Mouse (Mus musculus) megakaryocyte, embryonic 14.5 days (primary cell): ENCODE results near the gene Rnf169.

Experiments
- FLI1 ChIP-seq: IDR thresholded peaks from 2 replicates; pipeline ENCODE4 v1.6.1; 2012; ENCODE audit warnings: low read length, inconsistent platforms, mixed read lengths
- GATA1 ChIP-seq: IDR thresholded peaks from 3 replicates; pipeline ENCODE4 v1.6.1; 2012; ENCODE audit warnings: mixed read lengths, low read length, inconsistent platforms, borderline replicate concordance

DNA sequence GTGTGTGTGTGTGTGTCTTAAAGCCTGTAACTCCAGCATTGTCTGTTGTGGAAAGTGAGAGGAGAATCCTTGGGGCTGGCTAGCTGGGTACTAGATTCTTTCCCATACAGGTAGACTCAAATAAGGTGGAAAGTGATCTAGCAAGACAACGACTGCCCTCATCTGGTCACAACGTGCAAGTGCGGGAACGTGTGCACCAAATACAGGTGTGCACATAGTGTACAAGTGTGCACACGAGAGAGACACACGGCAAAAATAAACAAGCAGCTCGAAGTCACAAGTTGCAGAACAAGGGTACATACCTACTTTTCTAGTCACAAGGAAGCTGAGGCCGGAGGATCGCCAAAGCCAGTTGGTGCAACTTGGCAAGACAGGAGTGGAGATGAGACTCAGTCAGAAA lies 23.5 kb upstream of the Rnf169 start:
- TF ChIP-seq GATA1 (no peak), FLI1 (no peak)
